Mouse (Mus musculus) retina, embryonic 14.5 days (tissue): ENCODE measurements around the gene Spon1.

Source experiments
- DNase-seq: peaks from one replicate; pipeline ENCODE4 v3.0.0-alpha.2; 2015; ENCODE audit warnings: low spot score

Spon1 gene

DNA sequence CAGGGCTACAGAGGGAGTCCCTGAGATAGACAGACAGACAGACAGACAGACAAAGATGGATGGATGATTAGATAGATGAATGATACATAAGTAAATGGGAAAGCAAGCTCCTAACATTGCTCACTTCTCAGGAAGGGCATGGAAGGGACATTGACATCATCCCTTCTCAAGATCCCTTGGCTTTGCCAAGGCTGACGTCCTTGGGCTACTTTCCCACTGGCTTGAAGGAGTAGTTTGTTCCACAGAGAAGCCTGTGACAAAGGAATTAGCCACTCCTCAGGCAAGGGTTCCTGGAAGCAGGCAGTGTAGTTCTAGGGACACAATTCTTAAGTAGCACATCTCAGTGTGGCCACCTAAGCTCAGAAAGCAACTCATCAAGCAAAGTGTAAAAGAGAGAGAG, 296.7 kb downstream of the Spon1 start:
- no peak for DNase-seq

DNA sequence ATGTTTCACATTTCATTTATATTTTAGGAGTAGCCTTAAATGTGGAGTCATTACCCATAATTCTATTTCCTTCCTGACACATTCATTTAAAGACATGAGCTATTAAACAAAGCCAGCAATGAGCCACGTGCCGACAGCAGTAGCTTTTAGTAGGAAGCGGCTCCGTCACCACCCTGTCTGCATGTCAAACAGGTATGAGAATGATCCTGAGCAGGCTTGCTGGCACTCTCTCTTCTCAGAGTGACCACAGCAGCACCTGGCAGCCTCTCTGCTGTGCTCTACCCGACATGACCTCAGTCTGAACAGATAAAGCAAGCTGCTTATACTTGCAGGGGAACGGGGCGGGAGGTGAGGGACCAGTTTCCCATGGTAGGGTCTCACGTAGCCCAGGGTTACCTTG, 297.7 kb downstream of the Spon1 start:
- DNase-seq, result no peak

DNA sequence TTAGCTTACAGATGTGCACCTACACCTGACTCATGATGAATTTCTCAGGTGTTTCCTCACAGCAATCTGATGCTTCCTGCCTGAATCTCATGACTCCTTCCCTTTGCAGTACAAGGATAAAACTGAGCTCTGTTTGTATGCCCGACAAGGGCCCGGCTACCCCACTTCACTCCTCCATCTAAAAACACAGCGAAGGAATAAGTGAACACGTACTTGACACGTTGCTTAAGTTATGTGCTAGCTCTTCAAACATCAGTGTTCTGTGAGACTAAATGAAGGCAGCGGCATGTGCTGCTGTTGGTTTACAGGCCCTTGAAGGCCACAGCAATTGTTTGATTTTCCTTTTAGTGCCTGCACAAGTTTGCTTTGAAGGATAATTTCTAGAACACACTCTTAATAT, 298.2 kb downstream of the Spon1 start:
- DNase-seq, result no peak

- DNase-seq, result no peak
Observed at GRCm38 (mm10) chr7:114065407-114066185, 299.8 kb downstream of the Spon1 start.

GRCm38 (mm10) chr7:114066529-114067178, 300.9 kb downstream of the Spon1 start:
- DNase-seq, result peak; percentile 87

DNA sequence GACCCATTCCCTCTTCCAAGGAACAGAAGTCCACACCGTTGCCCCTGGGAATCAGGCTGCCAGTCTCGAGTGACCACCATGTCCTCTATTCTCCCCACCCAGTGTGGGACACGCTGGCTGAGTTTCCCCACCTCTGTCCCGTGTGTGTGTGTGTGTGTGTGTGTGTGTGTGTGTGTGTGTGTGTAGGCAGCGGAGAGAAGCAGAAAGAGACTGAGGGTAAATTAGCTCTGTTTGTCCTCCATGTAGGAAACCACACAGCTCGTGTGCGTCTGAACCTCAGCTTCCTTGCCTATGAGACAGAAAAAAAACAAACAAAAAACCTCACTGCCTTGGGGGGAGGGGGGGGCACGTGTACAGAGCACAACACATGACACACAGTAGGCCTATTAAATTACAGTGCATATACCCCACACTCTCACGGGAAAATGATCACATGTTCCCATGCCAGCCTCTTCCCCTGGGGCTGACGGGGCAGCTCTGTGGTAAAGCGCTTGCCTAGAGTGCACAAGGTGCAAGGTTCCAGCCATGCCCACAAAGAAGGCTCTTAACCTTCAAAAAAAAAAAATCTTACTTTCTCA, 303.2 kb downstream of the Spon1 start:
- no peak for DNase-seq

- DNase-seq, result no peak
Observed at GRCm38 (mm10) chr7:114069726-114070457, 304.1 kb downstream of the Spon1 start.

DNA sequence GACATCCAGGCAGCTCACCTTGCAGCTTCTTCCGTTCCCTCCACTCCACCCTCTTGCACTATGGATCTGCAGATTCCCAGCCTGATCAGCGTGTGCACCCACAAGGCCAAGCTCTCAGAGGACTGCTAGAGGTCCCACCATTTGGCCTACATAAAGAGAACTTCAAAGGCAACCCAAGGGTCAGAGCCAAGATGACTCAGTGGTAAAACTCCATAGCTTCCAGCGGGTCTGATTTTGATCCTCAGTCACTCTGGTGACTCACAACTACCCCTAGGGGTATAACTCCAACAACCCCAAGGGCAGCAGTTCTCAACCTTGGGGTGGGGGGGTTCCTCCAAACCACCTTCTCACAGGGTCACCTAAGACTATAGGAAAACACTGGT, 304.7 kb downstream of the Spon1 start:
- no peak for DNase-seq

- DNase-seq, result peak; percentile 45
Observed at GRCm38 (mm10) chr7:114071395-114071794, 305.6 kb downstream of the Spon1 start.

GRCm38 (mm10) chr7:114071851-114072616, 306.2 kb downstream of the Spon1 start:
- DNase-seq, result peak; percentile 27

GRCm38 (mm10) chr7:114074133-114074532, 308.3 kb downstream of the Spon1 start:
- DNase-seq, result no peak

DNA sequence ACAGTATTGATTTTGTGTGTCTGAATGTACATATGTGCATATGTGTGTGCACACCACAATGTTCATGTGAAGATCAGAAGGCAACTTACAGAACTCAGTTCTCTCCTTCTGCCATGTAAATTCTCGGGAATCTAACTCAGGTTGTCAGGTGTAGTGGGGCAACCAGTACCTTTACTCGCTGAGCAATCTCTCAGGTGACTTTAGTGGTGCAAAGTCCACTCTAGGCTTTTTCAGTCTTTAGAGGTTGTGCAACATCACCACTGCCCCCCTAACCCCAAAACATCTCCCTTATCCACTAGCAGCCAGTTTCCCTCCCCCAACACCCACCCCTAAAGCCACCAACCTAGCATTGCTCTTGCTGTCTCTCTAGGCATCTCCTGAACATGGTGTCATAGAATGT, 308.8 kb downstream of the Spon1 start:
- DNase-seq, result no peak

GRCm38 (mm10) chr7:114079343-114079742, 313.5 kb downstream of the Spon1 start:
- DNase-seq, result no peak

DNA sequence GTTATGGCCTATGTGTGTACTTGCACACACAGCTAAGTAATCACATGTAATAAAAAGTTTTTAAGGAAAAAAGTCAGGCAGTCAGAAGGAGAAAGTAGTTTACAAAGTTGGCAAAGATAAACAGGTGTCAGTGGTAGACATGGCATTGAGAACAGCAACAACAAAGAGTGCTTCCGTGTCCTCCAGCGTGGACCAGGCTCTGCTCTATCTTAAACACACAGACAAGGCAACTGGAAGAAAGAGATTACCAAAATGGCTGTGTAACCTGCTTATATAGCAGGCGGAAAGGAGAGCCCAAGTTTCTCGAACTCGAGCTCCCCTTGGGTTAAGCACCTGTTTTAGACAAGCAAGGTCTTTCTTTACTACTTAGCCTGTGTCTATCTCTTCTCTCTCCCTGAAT, 314.5 kb downstream of the Spon1 start:
- no peak for DNase-seq

DNA sequence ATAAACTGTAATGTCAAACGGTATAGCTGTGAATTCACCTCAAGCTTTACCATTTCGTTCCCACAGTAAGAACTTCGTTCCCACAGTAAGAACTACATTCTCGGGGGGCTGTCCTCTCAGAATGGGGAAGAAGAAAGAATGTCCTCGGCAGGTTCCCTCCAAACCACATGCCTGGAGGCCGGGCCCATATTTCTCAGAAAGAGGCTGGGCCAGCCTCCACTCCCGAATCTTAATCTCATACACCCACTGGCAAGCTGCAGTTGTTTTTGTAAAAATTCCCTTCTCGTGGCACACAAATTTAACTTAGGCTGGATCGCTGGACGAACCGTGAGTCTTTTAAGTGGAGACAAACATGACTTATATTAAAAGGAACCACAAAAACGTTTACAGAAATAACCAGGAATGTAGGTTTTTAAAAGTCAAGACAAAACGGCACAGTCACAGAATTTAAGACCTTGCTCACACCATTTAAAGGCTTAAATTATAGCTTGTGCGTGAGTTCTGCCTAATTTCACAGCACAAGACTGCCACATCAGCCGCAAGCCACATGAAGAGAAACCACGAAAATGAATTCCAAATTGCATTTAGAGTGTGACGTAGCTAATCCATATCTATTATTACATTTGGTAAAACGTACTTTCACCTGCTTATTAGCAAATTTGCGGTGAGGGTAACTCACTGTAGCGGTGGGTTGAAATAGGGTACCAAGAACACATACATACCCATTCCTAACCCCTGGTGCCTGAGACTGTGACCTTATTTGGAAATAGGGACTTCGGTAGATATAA, 316.0 kb downstream of the Spon1 start:
- no peak for DNase-seq

DNA sequence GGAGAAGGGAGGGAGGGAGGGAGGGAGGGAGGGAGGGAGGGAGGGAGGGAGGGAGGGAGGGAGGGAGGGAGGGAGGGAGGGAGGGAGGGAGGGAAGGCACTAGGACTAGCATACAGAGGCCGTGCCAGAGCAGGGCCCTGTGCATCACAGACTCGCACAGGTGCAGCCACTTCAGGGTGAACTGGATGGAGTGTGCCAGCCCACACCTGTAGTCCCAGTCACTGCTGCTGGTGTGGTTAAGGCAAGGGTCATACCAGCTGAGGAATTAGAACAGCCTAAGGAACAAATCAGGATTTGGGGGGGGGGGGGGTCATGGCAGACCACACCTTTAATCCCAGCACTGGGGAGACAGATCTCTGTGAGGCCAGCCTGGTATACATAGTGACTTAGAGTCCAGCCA, 317.3 kb downstream of the Spon1 start:
- DNase-seq, result no peak

DNA sequence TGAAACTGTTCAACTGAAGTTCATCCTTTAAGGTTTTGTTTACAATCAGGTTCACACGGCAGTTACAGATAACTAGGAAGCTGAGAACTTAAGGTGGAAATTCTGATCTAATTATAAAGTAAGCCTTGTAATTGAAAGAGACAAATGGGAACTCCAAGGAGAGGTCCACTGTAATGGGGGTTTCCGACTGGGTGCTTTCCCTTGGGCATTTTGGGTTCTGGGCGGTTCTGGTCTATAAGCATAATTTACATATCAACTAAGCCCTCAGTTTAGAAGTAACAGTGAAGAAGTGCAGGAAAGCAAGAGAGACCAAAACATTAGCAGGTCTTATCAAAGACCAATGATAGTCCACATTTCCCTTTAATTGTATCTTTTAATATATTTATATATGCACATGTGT, 318.0 kb downstream of the Spon1 start:
- no peak for DNase-seq

DNA sequence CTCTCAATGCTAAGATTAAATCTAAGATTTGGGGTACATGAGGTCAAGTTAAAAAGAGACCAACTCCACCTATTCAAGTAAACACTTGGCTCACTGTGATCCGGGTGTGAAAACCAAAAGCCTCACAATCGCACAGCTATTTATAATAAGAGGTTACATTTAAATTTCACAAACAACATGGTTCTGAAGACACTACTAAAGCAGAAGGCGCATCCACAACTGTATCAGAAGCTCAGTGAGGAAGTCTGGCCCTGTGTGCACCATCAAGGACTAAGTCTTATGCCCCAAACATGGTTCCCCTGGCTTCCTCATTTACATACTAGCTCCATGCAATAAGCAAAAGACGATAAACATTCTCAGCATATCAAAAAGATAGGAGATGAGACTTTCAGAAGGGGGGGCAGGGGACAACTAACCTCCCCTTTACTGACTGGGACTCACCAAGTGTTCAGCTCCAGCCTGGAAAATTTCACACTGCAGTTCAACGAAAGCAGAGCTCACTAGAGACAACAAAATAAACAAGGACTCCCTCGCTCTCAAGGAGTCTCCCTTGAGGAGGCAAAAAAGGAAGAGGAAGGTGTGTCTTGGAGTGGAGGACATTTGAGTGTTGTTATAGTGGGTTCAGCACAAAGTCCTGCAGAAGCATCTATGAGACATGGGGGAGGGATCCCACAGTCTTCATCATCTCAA, 320.4 kb downstream of the Spon1 start:
- no peak for DNase-seq

GRCm38 (mm10) chr7:114087341-114087740, 321.5 kb downstream of the Spon1 start:
- no peak for DNase-seq

- DNase-seq, result peak; percentile 39
Observed at GRCm38 (mm10) chr7:114087986-114088385, 322.2 kb downstream of the Spon1 start.

DNA sequence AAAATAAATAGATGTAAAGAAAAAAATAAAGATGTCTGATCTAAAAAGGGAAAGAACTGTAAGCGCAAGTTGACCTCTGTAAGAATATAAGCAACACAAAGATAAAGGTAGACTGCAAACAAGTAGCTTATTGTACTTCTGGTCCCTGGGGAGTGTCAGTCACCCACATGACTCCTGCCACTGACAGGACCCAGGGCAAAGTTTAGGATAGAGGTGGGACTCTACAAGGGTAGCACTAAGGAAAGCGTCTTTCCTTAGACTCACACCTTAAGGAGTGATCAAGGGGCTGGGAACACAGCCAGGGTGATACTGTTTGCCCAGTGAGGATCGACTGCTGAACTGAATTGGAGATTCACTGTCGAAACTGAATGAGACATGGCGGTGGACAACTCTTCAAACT, 323.1 kb downstream of the Spon1 start:
- no peak for DNase-seq
